Mouse (Mus musculus) liver, embryonic 14.5 days (tissue): Measurements from ENCODE around the gene Parva.

ENCODE experiments used
- CTCF ChIP-seq: IDR thresholded peaks from 2 replicates; pipeline ENCODE4 v1.5.1; 2016; ENCODE audit warnings: antibody characterized with exemption, low read depth, control low read depth
- EP300 ChIP-seq: IDR thresholded peaks from 2 replicates; pipeline ENCODE4 v1.6.1; 2016; ENCODE audit warnings: antibody characterized with exemption, low read depth

DNA sequence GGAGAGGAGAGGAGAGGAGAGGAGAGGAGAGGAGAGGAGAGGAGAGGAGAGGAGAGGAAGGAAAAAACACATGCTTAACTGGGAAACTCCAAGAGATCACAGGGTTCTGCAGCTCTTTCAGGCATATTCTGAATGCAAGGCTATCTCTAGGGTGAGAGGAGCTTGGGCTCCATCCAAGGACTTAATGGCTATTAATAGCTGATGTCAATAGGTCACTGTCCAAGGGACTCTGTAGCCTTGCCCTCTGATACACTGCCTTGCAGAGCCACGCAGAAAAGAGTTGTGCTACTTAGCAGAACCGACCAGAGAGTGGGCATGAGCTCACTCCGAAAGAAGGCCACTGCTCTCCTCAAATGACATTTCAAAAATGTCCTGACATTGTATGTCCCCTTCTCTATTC is 172.9 kb downstream of the Parva start:
- no peak for TF ChIP-seq CTCF
- TF ChIP-seq EP300, result no peak
